Mouse (Mus musculus): Measurements from ENCODE around the gene Mafb.

Mafb gene

DNA sequence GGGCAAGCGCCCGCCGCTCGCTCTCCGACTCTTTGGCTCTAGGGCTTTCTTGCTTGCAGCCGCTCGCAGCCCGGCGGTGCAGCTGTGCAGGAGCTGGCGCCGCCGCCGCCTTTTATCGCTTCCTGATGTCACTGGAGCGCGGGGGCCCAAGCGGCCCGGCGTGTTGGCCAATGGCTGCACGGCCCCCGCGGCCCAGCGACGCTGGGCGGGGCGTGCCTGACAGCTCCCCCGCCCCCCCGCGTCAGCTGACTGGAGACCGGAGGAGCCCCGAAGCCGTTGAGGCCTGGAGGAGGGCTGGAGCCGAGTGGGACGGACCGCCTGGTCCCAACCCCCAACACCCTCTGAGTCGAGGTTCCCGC, at the start of gene Mafb:
TSS of gene Mafb (minus strand) at position 86 of the 359 bp plus-strand sequence.
- DNase-seq (ENCODE audit: low spot score in 2 of 2): peak; percentile 82 to 85

DNA sequence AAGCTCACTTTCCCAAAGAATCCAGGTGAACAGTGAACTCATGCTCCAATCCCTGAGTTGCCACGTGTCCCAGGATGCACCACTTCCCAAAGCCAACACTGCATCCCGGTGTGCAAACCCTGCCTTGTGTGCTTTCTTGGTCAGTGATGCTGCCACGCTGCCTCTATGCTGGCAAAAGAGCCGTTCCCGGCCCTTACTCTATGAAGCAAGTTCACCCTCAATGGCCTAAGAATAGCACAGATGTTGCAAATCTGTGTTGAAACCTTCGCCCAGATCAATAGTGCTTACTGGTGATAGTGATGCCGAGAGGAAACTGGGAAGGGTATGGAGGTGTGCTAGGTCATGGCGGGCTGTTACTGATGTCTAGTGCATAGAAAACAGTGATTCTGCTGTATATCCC, 48.3 kb upstream of the Mafb start:
- DNase-seq (ENCODE audit: low spot score in 2 of 2): no peak

DNA sequence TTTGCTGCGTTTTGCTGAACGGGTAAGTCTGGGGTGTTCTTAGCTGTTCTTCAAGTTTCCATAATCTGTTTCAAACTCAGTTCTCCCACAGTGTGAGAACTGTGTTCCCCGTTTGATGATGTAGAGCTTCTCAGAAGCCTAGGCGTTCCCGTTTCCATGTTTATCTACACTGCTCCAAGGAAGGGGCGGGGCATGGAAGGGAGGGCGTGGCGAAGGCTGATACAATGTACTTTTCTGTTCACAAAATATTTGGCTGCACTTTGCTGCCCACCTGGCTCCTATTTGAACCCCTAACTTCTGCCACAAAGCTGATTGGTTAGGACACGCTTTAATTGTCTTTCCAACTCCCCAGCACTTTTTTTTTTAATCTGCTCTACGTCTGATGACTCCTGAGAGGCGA, 47.9 kb upstream of the Mafb start:
- DNase-seq (ENCODE audit: low spot score in 2 of 2): no peak

DNA sequence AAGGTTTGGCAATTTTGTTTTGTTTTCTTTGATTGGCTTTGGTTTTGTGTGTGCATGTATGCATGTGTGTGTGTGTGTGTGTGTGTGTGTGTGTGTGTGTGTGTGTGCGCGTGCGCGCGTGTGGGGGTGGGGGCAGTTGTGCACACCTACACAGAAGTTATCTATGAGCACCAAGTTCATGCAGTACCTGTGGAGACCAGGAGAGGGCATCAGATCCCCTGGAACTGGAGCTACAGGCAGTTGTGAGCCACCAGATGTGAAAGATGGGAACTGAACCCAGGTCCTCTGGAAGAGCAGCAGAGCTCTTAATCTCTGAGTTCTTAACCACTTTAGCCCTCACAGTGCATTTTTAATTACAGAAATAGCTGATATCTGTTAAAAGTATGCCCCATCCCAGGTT, 47.1 kb upstream of the Mafb start:
- DNase-seq (ENCODE audit: low spot score in 2 of 2): no peak

DNA sequence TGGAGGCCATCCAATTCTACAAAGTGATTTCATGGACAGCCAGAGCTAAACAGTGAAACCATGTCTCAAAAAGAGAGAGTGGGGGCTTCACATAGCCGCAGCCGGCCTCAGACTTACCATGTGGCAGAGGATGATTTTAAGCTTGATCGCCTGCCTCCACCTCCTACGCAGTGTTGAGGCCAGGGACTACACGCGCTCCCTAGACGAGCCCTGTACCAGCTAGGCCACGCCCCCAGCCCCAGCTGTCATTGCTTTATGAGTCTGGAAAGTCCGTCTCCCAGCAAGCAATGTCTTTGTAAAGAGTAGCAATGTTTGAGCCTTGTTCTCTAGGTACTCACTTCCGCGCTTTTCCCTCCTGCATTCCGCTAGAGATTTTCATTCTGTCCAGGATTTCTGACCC, 46.2 kb upstream of the Mafb start:
- no peak for DNase-seq (ENCODE audit: low spot score in 2 of 2)

DNA sequence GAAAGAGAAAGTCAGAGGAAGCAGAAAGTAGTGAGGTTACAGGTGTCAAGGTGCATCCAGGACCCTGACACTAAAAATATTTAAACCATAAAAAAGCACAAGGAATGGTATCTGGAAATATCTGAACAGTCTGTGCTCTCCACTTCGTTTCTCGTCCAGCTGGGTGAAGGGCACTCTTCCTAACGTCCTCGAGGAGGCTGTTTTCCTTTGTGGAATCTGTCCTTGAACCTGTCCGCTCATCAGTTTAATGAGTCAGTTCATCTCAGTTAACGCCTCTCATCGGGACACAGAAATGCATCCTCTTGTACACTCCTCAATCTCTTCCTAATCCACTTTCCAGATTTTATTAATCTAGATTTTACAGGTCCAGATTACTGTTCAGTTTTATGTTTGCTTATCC, 44.6 kb upstream of the Mafb start:
- DNase-seq (ENCODE audit: low spot score in 2 of 2): no peak

DNA sequence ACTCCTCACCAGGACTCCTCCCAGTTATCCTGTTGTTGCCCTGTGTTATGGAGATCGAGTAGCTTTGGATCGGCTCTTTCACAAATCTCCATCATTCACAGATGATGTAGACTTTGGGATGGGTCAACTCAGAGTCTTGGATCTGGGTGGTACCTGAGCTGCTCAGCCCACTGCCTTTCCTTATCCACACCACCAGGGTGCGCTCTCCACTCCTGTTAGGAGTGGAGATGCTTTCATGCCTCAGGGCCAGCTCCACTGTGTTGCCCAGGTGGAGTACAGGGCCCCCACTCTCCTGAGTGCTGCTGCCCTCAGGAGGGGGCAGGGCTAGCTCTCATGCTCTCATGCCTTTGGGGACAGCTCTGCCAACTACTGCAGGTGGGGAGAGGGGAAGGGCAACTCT, 40.9 kb upstream of the Mafb start:
- no peak for DNase-seq (ENCODE audit: low spot score in 2 of 2)

DNA sequence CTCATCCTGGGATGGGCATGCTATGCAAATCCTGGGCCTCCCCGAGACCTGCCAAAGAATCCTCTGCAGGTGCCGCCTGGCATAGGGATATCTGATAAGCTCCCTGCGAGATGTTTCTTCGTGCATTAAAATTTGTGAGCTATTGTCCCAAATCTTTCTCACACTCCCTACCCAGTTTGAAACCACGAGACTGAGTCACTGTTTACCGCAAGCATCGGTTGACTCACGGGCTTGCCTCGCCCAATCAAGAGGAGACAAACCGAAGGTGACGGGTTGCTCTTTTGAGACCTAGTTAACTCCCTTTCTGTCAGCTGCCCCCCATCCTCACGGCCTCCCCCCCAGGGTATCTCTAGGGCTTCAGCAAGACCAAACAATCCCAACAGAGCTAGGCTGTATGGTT, 30.9 kb upstream of the Mafb start:
- no peak for DNase-seq (ENCODE audit: low spot score in 2 of 2)

DNA sequence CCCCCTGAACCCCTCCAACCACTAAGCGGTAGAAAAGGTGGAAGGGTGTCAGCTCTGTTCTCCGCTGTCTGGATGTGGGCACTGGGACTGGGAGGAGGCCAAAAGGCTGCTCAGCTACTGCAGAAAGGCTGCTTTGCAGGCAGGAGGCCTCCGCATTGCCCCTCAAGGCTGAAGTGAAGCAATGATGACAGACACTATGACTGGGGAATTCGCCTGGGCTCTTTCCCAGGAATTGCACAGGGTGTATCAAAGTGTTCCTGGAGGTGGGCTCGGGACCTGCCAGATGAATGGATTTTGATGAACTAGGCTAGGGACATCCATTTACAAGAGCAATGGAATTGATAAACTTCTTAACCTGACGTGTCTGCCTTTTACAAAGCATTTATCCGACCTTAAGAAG, 27.9 kb upstream of the Mafb start:
- DNase-seq (ENCODE audit: low spot score in 2 of 2): no peak

DNA sequence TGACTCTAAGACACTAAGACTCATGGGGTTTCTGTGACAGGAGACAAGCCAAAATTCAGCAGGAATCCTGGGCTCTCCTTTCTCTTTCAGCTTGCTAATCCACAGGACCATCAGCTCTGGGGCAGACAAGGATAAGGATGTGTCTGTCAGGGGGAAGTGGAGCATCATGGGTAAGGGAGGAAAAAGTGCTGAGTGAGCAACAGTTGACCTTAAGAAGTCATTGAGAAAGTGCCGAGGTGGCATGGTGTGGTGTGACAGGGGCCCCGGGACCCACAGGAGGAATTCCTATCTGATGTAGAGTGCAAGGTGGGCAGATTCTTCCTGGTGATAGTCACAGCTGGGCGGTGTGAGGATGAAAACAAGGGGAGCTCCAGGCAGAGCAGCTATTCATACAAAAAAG, 25.8 kb upstream of the Mafb start:
- no peak for DNase-seq (ENCODE audit: low spot score in 2 of 2)

DNA sequence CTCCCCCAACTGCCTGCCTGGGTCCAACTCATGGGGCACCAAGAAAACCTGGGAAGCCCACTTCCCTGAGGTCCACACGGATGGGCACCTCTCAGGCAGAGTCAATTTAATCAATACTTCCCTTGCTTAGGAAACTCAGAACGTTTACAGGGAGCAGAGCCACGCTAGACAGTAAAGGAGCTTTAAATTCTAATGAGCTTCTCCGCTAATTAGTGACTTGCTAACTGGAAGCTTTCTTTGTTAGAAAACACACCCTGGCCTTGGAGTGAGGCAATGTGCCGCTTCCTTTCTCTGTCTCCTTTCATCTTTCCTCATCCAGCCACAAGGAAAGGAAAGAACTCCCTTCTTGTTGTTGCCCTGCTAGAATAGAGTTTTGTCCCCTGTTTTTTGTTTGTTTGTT, 21.7 kb upstream of the Mafb start:
- no peak for DNase-seq (ENCODE audit: low spot score in 2 of 2)

DNA sequence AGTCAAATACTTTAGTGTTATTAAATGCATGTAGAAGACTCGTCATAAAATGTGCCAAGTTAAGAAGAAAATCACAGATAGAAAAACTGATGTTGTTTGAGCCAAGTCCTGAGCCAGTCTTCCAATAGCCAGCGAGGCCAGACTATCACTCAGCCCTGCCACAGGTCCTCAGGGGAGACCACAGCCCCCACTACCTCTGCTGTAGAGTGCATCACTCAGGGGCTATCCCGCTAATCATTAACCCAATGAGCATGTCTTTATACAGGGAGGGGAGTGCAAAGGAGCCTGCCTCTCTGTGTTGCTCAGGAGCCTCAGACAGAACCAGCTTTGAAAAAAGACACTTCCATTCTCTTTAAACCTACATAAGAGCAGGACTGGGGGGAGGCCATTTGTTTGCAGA, 16.6 kb upstream of the Mafb start:
- DNase-seq (ENCODE audit: low spot score in 2 of 2): no peak

DNA sequence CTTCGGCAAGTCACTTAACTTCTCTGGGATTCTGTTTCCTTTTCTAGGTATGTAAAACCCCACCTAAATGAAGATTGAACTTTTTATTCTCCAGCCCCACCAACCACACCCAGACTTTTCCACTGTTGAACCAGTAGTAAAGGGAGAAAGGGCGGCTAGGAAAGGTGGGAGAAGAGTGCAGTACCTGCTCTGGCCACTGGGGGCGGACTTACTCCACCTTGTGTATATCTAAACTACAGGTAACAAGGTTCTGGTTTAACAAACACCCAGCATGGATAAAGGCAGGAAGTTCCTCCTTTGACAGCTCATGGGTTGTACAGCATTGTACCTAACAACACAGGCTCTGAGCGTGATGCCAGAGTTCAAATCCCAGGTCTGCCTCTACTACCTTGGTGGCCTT, 11.4 kb upstream of the Mafb start:
- peak in 1 of 2 experiments; percentile 57 for DNase-seq (ENCODE audit: low spot score in 2 of 2)

DNA sequence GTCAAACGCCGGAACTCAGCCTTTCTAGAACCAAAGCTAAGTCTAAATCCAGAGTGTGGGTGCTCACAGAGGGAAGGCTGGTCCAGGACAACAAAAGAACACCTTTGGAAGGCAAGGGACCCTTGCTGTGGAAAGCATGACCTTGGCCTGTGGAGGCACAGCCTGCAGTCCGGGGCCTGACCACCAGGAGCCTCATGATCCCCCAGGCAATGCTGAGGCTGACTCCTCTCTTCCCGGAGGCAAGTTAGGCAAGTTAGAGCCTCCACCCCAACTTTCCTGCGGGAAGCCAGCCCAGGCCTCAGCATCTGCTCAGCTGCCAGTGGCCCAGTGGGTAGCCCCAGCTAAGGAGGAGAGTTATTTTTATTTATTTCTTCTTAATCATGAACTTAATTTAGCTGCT, 9.4 kb upstream of the Mafb start:
- DNase-seq (ENCODE audit: low spot score in 2 of 2): no peak

DNA sequence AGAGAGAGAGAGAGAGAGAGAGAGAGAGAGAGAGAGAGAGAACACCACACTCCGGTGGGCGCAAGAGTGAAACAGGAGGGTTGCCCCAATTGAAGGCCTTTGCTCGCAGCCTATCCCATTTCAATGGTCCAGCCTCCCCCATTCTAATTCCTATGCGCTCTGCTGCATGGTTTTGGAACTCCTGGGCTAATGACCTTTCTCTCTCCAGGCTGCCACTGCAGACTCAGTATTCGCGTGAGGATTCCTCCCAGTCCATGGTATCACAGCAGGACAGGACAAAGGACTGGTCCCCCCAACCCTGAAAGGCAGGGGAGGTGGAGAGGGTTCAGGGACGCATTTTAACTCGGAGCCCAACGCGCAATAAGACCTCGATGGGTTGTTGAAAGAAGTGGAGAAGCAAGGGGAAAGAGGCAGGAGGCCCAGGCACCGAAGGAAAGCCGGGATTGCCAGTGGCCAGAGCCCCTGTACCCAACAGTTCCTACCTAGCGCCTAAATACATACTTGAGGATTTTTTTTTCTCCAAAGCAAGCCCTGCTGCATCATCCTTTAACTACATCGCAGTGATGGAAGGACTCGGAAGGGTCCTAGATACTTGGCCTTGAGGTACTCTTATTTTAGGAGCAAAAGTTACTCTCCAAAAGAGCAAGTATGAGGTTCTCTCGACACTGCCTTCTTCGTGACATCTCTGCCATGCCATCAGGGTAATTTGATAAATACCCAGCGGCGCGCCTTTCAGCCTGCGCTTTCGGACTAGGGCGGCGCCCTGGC, 3.0 kb upstream of the Mafb start:
- no peak for DNase-seq (ENCODE audit: low spot score in 2 of 2)

DNA sequence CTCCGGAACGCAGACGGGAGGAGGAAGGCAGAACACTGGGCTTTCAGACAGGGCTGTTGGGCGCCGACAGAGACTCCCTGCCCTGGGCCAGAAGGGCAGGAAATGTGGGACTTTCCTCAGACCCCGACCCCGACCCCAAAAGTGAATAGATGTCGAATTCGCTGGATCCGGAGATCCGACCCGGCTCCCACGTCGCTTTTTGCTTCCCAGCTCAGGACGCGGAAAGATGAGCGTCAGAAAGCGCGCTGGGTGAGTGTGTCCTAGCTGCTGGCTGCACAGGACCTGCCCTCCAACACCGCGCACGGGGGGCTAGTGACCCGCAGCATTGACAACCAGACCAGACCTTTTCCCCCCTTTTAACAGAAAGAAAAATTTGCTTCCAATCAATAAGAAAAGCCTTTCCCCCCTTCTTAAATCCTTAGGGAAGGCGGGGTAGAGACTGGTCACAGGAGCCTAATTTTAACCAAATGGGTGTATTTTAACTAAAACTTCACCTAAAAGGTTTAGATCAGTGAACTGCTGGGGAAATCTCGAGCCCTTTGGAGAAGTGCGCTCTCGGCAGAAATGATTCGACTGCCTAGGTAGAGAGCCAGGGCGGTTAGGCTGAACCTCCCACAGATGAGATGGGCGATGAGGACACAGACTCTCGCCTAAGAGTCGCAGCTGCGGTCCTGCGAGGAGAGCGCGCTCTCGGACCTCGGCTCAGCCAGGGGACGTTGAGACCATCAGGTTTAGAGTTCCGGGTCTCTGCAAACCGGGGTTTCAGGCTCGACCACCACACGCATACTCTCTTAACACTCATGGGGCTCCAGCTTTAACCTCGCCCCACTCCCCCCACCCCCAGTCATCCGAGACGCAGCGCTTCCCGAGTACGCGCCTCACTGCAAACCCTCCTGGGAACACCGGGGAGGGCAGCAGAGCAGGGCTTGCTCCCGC, 1.8 kb upstream of the Mafb start:
- no peak for DNase-seq (ENCODE audit: low spot score in 2 of 2)

DNA sequence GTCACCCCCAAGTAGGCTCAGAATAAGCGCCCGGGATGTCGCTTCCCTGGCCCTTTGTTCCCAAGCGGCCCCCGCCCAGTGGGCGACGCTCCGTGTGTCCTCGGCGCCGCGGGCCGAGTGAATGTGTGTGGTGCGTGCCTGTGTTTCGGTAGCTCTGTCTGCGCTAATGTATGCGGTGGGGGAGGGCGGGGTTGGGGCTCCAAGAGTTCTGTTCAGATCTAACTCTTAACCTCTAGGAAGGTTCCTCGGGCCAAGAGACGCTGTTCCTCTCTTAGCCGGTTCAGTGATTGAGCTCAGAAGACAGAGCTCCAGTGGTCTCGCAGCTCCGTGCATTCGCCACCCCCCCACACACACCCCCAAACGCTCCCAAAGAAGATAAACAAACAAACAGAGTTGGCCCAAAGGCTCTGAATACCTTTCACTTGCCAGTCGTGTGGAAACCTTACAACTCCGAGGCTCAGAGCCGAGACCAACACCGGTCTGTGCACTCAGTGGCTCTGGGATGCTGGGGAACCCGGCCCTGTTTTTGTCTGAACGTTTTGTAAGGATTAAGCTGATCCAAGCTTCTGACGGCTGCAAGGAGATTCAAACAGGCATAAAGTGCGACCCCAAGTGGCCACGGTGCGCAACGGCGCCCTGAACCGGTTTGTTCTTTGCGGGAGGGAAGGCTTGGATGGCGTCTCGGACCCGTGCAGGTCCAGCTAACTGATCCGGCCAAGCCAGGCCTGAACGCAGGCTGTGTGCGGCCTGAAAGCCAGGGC, 763 bp upstream of the Mafb start:
- peak; percentile 83 to 95 for DNase-seq (ENCODE audit: low spot score in 2 of 2)

DNA sequence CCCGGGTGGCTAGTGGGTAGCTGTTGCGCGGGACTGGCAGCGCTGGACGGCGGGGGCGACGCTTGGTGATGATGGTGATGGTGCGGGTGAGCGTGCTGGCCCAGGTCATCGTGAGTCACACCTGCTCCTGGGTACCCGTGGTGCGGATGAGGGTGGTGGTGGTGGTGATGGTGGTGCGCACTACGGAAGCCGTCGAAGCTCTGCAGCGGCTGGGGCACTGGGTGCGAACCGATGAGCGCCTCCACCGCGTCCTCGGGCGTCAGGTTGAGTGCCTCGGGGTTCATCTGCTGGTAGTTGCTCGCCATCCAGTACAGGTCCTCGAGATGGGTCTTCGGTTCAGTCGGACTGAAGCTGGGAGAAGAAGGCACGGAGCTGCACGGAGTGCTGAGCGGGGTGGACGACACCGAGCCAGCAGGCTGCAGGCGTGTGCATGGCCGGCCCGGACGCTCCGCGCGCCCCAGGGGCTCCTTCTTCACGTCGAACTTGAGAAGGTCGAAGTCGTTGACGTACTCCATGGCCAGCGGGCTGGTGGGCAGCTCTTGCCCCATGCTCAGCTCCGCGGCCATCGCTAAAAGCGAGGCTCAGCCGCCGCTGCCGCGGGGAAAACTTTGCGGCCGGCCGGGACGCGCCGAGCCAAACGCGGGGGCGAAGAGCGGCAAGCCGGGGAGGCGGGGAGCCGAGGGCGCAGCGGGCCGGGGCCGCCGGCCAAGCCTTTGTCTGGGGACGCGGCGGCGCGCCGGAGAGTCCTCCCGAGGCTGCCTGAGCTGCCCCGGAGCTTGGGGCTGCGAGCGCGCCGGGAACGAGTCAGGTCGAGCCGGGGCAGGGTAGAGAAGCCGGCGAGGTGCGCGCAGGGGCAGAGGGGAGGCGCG, 520 bp downstream of the Mafb start:
- DNase-seq (ENCODE audit: low spot score in 2 of 2): no peak

DNA sequence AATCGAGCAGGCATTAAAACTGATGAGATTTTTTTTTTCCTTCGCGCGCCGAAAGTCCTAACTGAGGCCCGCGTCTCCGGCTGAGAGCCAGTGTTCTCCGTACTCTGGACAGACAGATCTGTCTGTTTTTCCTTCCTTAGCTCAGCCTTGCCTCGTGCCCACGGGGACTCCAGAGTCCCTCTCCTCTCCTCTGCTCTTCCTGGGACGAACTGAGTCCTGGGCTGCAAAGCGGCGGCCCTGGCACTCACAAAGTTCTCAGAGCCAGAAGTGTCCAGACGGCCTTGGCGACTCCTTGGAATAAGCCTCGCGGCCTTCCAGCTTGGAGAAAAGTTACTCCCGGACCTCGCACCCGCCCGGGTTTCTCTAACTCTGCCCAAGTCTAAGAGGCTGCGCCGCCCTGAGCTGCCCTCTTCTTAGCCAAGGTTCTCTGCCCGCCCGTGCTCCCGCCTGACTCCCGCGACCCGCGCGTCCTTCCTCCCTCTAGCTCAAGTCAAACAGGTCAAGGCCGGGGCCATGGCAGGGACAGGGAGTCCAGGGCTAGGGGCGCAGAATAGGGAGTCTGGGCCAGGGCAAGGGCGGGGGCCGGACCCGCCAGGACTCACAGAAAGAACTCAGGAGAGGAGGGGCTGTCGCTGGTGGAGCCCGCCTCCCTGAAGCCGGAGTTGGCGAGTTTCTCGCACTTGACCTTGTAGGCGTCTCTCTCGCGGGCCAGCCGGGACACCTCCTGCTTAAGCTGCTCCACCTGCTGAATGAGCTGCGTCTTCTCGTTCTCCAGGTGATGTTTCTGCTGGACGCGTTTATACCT, 1.6 kb downstream of the Mafb start:
- DNase-seq (ENCODE audit: low spot score in 2 of 2): no peak

DNA sequence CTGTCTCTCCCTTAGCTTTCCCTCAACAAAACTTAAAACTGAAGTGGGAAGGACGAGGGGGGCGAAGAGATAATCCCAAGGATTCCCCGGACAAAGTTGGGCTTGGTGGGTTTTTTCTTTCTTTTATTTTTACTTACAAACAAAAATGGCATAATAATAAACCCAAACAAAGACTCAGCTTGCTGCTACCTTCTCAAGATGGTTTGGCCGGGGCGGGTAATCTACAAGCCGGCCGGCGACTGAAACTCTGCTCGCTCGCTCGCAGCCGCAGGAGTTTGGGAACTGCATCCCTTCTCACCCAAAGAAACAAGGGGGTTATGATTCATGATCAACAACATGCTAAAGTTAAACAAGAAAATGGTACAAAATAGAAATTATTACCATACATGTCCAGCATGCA, 2.2 kb downstream of the Mafb start:
- DNase-seq (ENCODE audit: low spot score in 2 of 2): no peak

All from frontal cortex, postnatal 14 days (tissue).